Mouse (Mus musculus) forebrain, embryonic 13.5 days (tissue): ENCODE results near the gene Irgq. TPM values are rescaled to one million over a fixed set of nuclear protein-coding genes. Genes with fewer than 3 reads are reported as not detected.
"Not testable (repeated sequence)": the region's sequence is repeated elsewhere in the genome, so short reads cannot be mapped to it uniquely, and the experiment has no call there.

ENCODE experiments used
- ATAC-seq: fragments of 200-750 bp; cut with Nextera tagmentation; 2 replicates; pipeline ENCODE4 v1.8.0; 2017
- H3K27ac ChIP-seq: fragments of 300-500 bp; sonication (generic); 2 replicates; pipeline ENCODE4 v1.5.1; 2015; ENCODE audit warnings: inconsistent platforms, mild to moderate bottlenecking, moderate library complexity
- H3K27me3 ChIP-seq: fragments of 300-500 bp; sonication (generic); 2 replicates; pipeline ENCODE4 v1.6.1; 2015; ENCODE audit warnings: mild to moderate bottlenecking, inconsistent platforms
- H3K36me3 ChIP-seq: fragments of 300-500 bp; sonication (generic); 2 replicates; pipeline ENCODE4 v1.6.1; 2015; ENCODE audit warnings: mild to moderate bottlenecking, inconsistent platforms; ENCODE audit not compliant: poor library complexity, severe bottlenecking
- H3K4me1 ChIP-seq: fragments of 300-500 bp; sonication (generic); 2 replicates; pipeline ENCODE4 v1.6.1; 2015; ENCODE audit warnings: inconsistent platforms
- H3K4me2 ChIP-seq: fragments of 300-500 bp; sonication (generic); 2 replicates; pipeline ENCODE4 v1.6.1; 2015; ENCODE audit warnings: inconsistent platforms, mild to moderate bottlenecking, moderate library complexity
- H3K4me3 ChIP-seq: fragments of 300-500 bp; sonication (generic); 2 replicates; pipeline ENCODE4 v1.5.1; 2015; ENCODE audit warnings: mild to moderate bottlenecking, inconsistent platforms
- H3K9ac ChIP-seq: fragments of 300-500 bp; sonication (generic); 2 replicates; pipeline ENCODE4 v1.6.1; 2015; ENCODE audit warnings: mild to moderate bottlenecking, inconsistent platforms
- H3K9me3 ChIP-seq: fragments of 300-500 bp; sonication (generic); replicated peaks from 2 replicates; pipeline ENCODE4 v1.6.1; 2016; ENCODE audit warnings: inconsistent platforms
- WGBS: fragments of 180-500 bp; shearing (Covaris S2); methylation state at CpG from one replicate; pipeline ENCODE4 v1.1.7; 2015; 5-methylcytosine and 5-hydroxymethylcytosine counted together
- polyA plus RNA-seq: library from polyadenylated mRNA; unstranded; fragments of >200 nt; fragmentation: Nextera tagmentation; extraction: Ambion mirVana; gene quantifications from 2 replicates; pipeline ENCODE4 v1.2.1, GENCODE M21; 2015

Gene Irgq
- polyA plus RNA-seq, 1 experiment from 2014 or later: 15.1 TPM

DNA sequence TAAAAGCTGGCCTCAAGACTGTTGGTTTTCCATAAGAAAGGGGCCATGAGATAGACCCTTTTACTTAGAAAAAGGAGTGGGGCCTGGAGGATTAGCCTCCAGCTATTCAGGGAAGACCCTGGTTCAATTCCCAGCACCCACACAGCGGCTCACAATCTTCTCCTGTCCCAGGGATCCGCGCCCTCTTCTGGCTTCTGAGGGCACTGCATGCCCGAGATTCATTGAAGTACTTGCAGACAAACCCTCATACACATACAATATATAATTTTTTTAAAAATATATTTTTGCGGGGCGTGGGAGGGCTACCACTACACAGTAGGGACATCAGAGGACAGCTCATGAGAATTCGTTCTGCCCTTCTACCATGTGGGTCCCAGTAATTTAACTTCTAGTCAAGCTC is 29.6 kb upstream of the Irgq start:
- Histone ChIP-seq H3K27me3 (peaks cover 9% of the 10 kb centered on the region; the same call in 1 of the 2 replicates), H3K9ac (no peak overlapping the region), H3K4me1 (peaks cover 32% of the 10 kb centered on the region), H3K4me3 (no peak overlapping the region), H3K27ac (no peak overlapping the region), H3K36me3 (peaks cover 61% of the 10 kb centered on the region), H3K4me2 (no peak overlapping the region), H3K9me3 (no peaks in the 10 kb centered on the region)
- no peak for ATAC-seq
- 39% methylated on average over 7 of the region's 7 CpGs for WGBS

- no peak overlapping the region for H3K9ac ChIP-seq
- H3K4me2 ChIP-seq: no peak overlapping the region
- H3K27me3 ChIP-seq: peaks cover 9% of the 10 kb centered on the region; the same call in 1 of the 2 replicates
- H3K4me1 ChIP-seq: peaks cover 37% of the 10 kb centered on the region
- no peak overlapping the region for H3K4me3 ChIP-seq
- ATAC-seq: no peak
- H3K9me3 ChIP-seq: no peaks in the 10 kb centered on the region
- H3K27ac ChIP-seq: no peak overlapping the region
- WGBS: 51% methylated on average over 21 of the region's 21 CpGs
- H3K36me3 ChIP-seq: peaks cover 61% of the 10 kb centered on the region
Measured at GRCm38 (mm10) chr7:24501492-24501891, 29.0 kb upstream of the Irgq start.

GRCm38 (mm10) chr7:24504004-24504403 is 26.5 kb upstream of the Irgq start:
- H3K4me3 ChIP-seq: no peak overlapping the region
- peaks cover 47% of the 10 kb centered on the region for H3K36me3 ChIP-seq
- ATAC-seq: no peak
- H3K27me3 ChIP-seq: no peaks in the 10 kb centered on the region
- peaks cover 47% of the 10 kb centered on the region for H3K4me1 ChIP-seq
- WGBS: 35% methylated on average over 10 of the region's 10 CpGs
- H3K27ac ChIP-seq: no peak overlapping the region; the same call in 1 of the 2 replicates
- H3K4me2 ChIP-seq: no peak overlapping the region
- H3K9ac ChIP-seq: no peak overlapping the region
- H3K9me3 ChIP-seq: no peaks in the 10 kb centered on the region

DNA sequence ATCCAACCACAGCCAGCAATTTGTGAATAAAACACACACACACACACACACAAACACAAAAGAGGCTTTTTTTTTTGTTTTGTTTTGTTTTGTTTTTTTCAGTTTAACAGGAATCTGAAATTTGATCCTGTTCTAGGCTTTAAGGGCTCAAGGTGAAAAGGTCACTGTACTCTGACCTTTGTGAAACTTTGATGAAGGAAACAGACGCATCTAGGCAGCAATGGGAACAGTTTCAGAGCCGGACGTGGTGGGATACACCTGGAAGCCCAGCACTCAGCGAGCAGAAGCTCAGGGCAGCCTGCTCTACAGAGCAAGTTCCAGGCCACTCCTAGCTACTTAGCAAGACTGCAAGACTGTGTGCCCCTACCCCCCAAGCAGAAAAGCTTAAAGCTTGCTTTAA is 25.6 kb upstream of the Irgq start:
- Histone ChIP-seq H3K9ac (peak overlapping the region; percentile 91; the same call in 1 of the 2 replicates), H3K27me3 (no peaks in the 10 kb centered on the region), H3K4me3 (no peak overlapping the region), H3K36me3 (peaks cover 39% of the 10 kb centered on the region), H3K9me3 (no peaks in the 10 kb centered on the region), H3K4me1 (peaks cover 50% of the 10 kb centered on the region), H3K27ac (peak overlapping the region; percentile 100), H3K4me2 (peak overlapping the region; percentile 81; the same call in 1 of the 2 replicates)
- 25% methylated on average over 4 of the region's 4 CpGs for WGBS
- no peak for ATAC-seq

DNA sequence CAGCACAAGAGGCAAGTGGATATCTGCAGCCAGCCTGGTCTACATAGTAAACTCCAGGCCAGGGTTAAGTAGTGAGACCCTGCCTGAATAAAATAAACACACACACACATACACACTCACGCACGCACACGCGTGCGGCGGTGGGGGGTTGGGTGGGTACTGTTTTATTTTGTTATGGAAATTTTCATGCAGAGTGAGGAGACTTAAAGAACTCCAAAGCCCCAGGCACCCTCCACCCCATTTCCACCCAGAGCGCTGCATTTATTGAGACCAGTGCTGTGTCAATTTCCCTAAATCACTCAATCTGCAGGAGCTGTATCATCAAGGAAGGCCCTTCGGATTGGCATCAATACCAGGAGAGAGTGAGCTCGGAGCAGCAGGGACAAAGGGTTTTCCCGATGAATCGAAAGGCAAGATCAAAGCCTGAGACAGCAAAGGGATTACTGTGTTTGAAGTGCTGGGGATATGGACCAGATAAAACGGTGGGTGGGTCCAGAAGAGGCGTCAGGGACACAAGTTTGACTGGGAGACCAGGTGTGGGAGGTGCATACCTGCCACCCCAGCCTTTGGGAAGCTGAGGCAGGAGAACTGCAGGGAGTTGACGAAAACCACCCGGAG is 24.9 kb upstream of the Irgq start:
- Histone ChIP-seq H3K36me3 (peaks cover 35% of the 10 kb centered on the region), H3K9me3 (no peaks in the 10 kb centered on the region), H3K27me3 (no peaks in the 10 kb centered on the region), H3K4me3 (peak overlapping the region; percentile 57), H3K4me1 (peaks cover 57% of the 10 kb centered on the region), H3K9ac (peak overlapping the region; percentile 91), H3K4me2 (peak overlapping the region; percentile 81), H3K27ac (peak overlapping the region; percentile 100)
- WGBS: 11% methylated on average over 15 of the region's 15 CpGs
- no peak for ATAC-seq

GRCm38 (mm10) chr7:24506065-24506459 is 24.4 kb upstream of the Irgq start:
- H3K9me3 ChIP-seq: no peaks in the 10 kb centered on the region
- peak overlapping the region; percentile 81 for H3K4me2 ChIP-seq
- H3K4me3 ChIP-seq: peak overlapping the region; percentile 57
- WGBS: 7% methylated on average over 3 of the region's 3 CpGs
- peak overlapping the region; percentile 100 for H3K27ac ChIP-seq
- H3K36me3 ChIP-seq: peaks cover 35% of the 10 kb centered on the region
- no peaks in the 10 kb centered on the region for H3K27me3 ChIP-seq
- H3K4me1 ChIP-seq: peaks cover 59% of the 10 kb centered on the region
- H3K9ac ChIP-seq: peak overlapping the region; percentile 91
- no peak for ATAC-seq

DNA sequence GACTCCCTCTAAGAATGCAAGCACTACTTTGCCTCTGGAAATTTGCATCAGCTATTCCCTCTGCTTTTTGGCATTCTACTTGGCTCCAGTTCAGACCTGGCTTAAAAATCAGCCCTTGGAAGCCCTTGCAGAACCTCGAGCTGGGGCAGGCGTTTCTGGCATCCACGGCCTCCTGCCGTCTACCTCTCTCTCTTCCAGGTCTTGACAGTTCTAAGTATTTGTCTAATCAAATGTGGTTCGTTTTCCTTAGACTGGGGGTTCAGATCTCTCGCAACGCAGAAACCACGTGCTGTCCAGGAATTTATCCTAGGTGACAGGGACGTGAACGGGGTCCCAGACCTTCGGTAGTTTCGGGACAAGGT is 24.0 kb upstream of the Irgq start:
- peak overlapping the region; percentile 91 for H3K9ac ChIP-seq
- peak overlapping the region; percentile 57 for H3K4me3 ChIP-seq
- H3K27ac ChIP-seq: peak overlapping the region; percentile 100
- no peaks in the 10 kb centered on the region for H3K9me3 ChIP-seq
- H3K4me2 ChIP-seq: peak overlapping the region; percentile 81
- H3K4me1 ChIP-seq: peaks cover 59% of the 10 kb centered on the region
- ATAC-seq: no peak
- no peaks in the 10 kb centered on the region for H3K27me3 ChIP-seq
- 0% methylated on average over 12 of the region's 12 CpGs for WGBS
- peaks cover 35% of the 10 kb centered on the region for H3K36me3 ChIP-seq

DNA sequence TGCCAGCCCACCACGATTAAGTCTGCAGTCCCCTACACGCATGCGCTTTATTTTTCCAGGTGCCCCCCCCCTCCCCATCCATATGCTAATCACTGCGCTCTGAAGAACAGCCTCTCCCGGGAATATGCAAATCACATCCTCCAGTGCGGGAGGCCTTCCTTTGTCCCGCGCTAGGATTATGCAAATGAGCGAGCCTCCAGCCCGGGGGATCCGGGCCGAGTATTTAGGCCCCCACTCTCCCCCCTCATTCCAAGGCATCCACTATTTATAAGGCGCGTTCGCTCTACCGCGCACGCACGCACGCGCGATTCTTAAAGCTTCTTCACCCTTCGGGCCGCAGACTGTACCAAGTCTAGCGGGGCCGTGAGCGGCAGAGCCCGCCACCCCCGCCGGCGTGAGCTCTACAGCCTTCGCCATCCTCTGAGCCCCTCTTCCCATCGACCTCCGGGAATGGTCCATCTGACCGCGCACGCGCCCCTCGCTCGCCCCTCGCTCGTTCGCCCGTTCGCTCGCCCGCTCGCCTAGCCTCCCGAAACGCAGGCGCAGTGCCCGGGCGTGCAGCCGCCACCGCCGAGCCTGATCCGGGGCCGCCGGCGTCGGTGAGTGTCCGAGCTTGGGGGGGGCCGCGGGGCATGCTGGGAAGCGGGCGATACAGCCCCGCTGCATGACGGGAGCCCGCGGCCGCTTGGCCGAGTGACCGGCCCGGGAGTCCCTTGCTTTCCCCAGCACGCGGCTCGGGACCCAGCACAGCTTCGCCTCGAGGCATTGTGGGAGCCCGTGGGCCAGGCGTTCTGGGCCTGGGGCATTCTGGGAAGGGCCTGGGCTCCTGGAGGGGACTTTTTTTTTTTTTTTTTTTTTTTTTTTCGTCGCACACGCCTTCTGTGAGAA is 23.4 kb upstream of the Irgq start, which contains the start of gene Zfp428:
Zfp428 (plus strand) TSS at position 169 of the 888 bp plus-strand sequence.
- peaks cover 59% of the 10 kb centered on the region for H3K4me1 ChIP-seq
- under 1% methylated on average over 79 of the region's 84 CpGs for WGBS
- H3K27me3 ChIP-seq: no peaks in the 10 kb centered on the region
- peak within 1 kb of the TSS; percentile 91 for H3K9ac ChIP-seq
- ATAC-seq: peak; percentile 93
- H3K4me2 ChIP-seq: peak within 1 kb of the TSS; percentile 81
- H3K9me3 ChIP-seq: no peaks in the 10 kb centered on the region
- peak within 1 kb of the TSS; percentile 100 for H3K27ac ChIP-seq
- H3K36me3 ChIP-seq: peaks cover 35% of the 10 kb centered on the region
- peak within 1 kb of the TSS; percentile 57 for H3K4me3 ChIP-seq

GRCm38 (mm10) chr7:24507726-24508114 is 22.8 kb upstream of the Irgq start:
- under 1% methylated on average over 20 of the region's 20 CpGs for WGBS
- Histone ChIP-seq H3K4me2 (peak overlapping the region; percentile 81), H3K27ac (peak overlapping the region; percentile 100), H3K27me3 (no peaks in the 10 kb centered on the region), H3K4me3 (peak overlapping the region; percentile 57), H3K9me3 (no peaks in the 10 kb centered on the region), H3K4me1 (peaks cover 59% of the 10 kb centered on the region), H3K9ac (peak overlapping the region; percentile 91), H3K36me3 (peaks cover 34% of the 10 kb centered on the region)
- ATAC-seq: peak; percentile 7

GRCm38 (mm10) chr7:24512355-24512754 is 18.1 kb upstream of the Irgq start, which contains the start of gene AC161166.1:
Gene AC161166.1 (minus strand): TSS chr7:24512455.
- H3K36me3 ChIP-seq: peaks cover 65% of the 10 kb centered on the region

DNA sequence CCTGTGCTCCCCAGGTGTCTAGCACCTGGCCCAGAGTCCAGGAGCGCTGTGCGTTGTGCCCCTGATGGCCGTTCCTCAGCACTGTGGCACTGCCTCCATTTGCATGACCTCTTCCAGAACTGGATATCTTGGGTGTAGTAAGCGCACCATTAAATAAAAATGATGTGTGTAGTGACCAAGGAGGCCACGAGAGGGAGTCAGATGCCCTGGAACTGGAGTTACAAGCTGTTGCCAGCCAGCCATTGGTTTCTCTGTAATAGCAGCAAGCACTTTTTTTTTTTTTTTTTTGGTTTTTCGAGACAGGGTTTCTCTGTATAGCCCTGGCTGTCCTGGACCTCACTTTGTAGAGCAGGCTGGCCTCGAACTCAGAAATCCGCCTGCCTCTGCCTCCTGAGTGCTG is 14.2 kb upstream of the Irgq start:
- not testable (repeated sequence) for H3K9me3 ChIP-seq, H3K9ac ChIP-seq, ATAC-seq, H3K27me3 ChIP-seq, H3K4me1 ChIP-seq, H3K4me3 ChIP-seq, H3K27ac ChIP-seq, H3K4me2 ChIP-seq
- WGBS: 69% methylated on average over 8 of the region's 8 CpGs
- peaks cover 69% of the 10 kb centered on the region for H3K36me3 ChIP-seq

More at GRCm38 (mm10) chr7:24512355-24512754, 18.1 kb upstream of the Irgq start, which contains the start of gene AC161166.1:
- 90% methylated on average over 7 of the region's 7 CpGs for WGBS
- ATAC-seq: no peak
- peaks cover 26% of the 10 kb centered on the region for H3K4me1 ChIP-seq
- H3K27ac ChIP-seq: no peak within 1 kb of the TSS
- no peak within 1 kb of the TSS for H3K4me2 ChIP-seq
- H3K4me3 ChIP-seq: no peak within 1 kb of the TSS
- no peaks in the 10 kb centered on the region for H3K27me3 ChIP-seq
- H3K9me3 ChIP-seq: no peaks in the 10 kb centered on the region
- no peak within 1 kb of the TSS for H3K9ac ChIP-seq

- no peak overlapping the region for H3K4me2 ChIP-seq
- no peak for ATAC-seq
- H3K4me1 ChIP-seq: no peaks in the 10 kb centered on the region
- H3K9ac ChIP-seq: no peak overlapping the region
- no peak overlapping the region for H3K4me3 ChIP-seq
- H3K9me3 ChIP-seq: no peaks in the 10 kb centered on the region; the same call in 1 of the 2 replicates
- no peaks in the 10 kb centered on the region for H3K27me3 ChIP-seq
- H3K27ac ChIP-seq: peak overlapping the region; percentile 31
- WGBS: 46% methylated on average over 5 of the region's 5 CpGs
- H3K36me3 ChIP-seq: peaks cover 61% of the 10 kb centered on the region
Measured at GRCm38 (mm10) chr7:24517077-24517476, 13.4 kb upstream of the Irgq start.
